Mouse (Mus musculus) regulatory T cell (primary cell): Measurements from ENCODE around the gene Auts2.

Source experiments
- in situ Hi-C: fragments of 300-600 bp; cut with MboI, MseI; formaldehyde crosslinking; loops from one replicate; pipeline ENCODE4 v1.15.1; 2025; ENCODE audit warnings: high pct_unique_total_duplicates

Gene Auts2

GRCm38 (mm10) chr5:132391831-132392763 is 151.0 kb downstream of the Auts2 start:
- in situ Hi-C loops = no loop called here

- in situ Hi-C loops = no loop called here
Observed at GRCm38 (mm10) chr5:132388746-132389145, 154.4 kb downstream of the Auts2 start.

GRCm38 (mm10) chr5:132385244-132385855 is 157.8 kb downstream of the Auts2 start:
- in situ Hi-C loops = no loop called here

GRCm38 (mm10) chr5:132380261-132380660 is 162.9 kb downstream of the Auts2 start:
- in situ Hi-C loops = no loop called here

GRCm38 (mm10) chr5:132378977-132379376 is 164.2 kb downstream of the Auts2 start:
- in situ Hi-C loops = no loop called here

GRCm38 (mm10) chr5:132375130-132375529 is 168.0 kb downstream of the Auts2 start:
- in situ Hi-C loops = no loop called here

- in situ Hi-C loops = no loop called here
Observed at GRCm38 (mm10) chr5:132373471-132374075, 169.6 kb downstream of the Auts2 start.

- in situ Hi-C loops = no loop called here
Observed at GRCm38 (mm10) chr5:132372605-132373004, 170.5 kb downstream of the Auts2 start.

GRCm38 (mm10) chr5:132368678-132369088 is 174.5 kb downstream of the Auts2 start:
- in situ Hi-C loops = no loop called here

- in situ Hi-C loops = no loop called here
Observed at GRCm38 (mm10) chr5:132361276-132361675, 181.9 kb downstream of the Auts2 start.

GRCm38 (mm10) chr5:132357726-132358125 is 185.4 kb downstream of the Auts2 start:
- in situ Hi-C loops = no loop called here

- in situ Hi-C loops = no loop called here
Observed at GRCm38 (mm10) chr5:132355935-132356334, 187.2 kb downstream of the Auts2 start.

- in situ Hi-C loops = no loop called here
Observed at GRCm38 (mm10) chr5:132352437-132352836, 190.7 kb downstream of the Auts2 start.

- in situ Hi-C loops = no loop called here
Observed at GRCm38 (mm10) chr5:132351139-132351538, 192.0 kb downstream of the Auts2 start.

- in situ Hi-C loops = loop anchor here (5.0 to 10.0 kb wide), 2 partner anchors 101 to 1233 kb away; no protein-coding TSS in a partner anchor
Observed at GRCm38 (mm10) chr5:132341315-132341714, 201.8 kb downstream of the Auts2 start.

GRCm38 (mm10) chr5:132337677-132338076 is 205.5 kb downstream of the Auts2 start:
- in situ Hi-C loops = no loop called here

- in situ Hi-C loops = no loop called here
Observed at GRCm38 (mm10) chr5:132335719-132336118, 207.4 kb downstream of the Auts2 start.

- in situ Hi-C loops = no loop called here
Observed at GRCm38 (mm10) chr5:132334796-132335195, 208.3 kb downstream of the Auts2 start.

GRCm38 (mm10) chr5:132333744-132334143 is 209.4 kb downstream of the Auts2 start:
- in situ Hi-C loops = no loop called here

GRCm38 (mm10) chr5:132332521-132332920 is 210.6 kb downstream of the Auts2 start:
- in situ Hi-C loops = no loop called here

- in situ Hi-C loops = no loop called here
Observed at GRCm38 (mm10) chr5:132329171-132329936, 213.8 kb downstream of the Auts2 start.
